Mouse (Mus musculus) G1E (cell line): ENCODE results near the gene 1700037H04Rik.

ENCODE experiments used
- CTCF ChIP-seq: IDR thresholded peaks from 2 replicates; pipeline ENCODE4 v1.5.1; 2012; ENCODE audit warnings: low read depth, low read length, inconsistent platforms, mixed read lengths
- GATA1 ChIP-seq: IDR thresholded peaks from 2 replicates; pipeline ENCODE4 v1.6.1; 2012; ENCODE audit warnings: borderline replicate concordance, low read length, inconsistent platforms, mixed read lengths
- GATA2 ChIP-seq: IDR thresholded peaks from 2 replicates; pipeline ENCODE4 v1.6.1; 2012; ENCODE audit warnings: low read depth, low read length, inconsistent platforms, borderline replicate concordance
- POLR2AphosphoS5 ChIP-seq: IDR thresholded peaks from 2 replicates; pipeline ENCODE4 v1.6.1; 2012; ENCODE audit warnings: low read depth, low read length, inconsistent platforms; ENCODE audit not compliant: insufficient replicate concordance
- TAL1 ChIP-seq: conservative IDR thresholded peaks from 2 replicates; pipeline ENCODE4 v1.6.1; 2012; ENCODE audit warnings: low read depth, low read length, inconsistent platforms, mixed read lengths

- TF ChIP-seq CTCF (no peak), TAL1 (no peak), POLR2AphosphoS5 (no peak), GATA1 (no peak), GATA2 (no peak)
Observed at GRCm38 (mm10) chr2:131160671-131161111, 810 bp upstream of the 1700037H04Rik start.
